Mouse (Mus musculus): ENCODE results near the gene Vmn2r24.
"Not testable (repeated sequence)": the region's sequence is repeated elsewhere in the genome, so short reads cannot be mapped to it uniquely, and the experiment has no call there.

Gene Vmn2r24

DNA sequence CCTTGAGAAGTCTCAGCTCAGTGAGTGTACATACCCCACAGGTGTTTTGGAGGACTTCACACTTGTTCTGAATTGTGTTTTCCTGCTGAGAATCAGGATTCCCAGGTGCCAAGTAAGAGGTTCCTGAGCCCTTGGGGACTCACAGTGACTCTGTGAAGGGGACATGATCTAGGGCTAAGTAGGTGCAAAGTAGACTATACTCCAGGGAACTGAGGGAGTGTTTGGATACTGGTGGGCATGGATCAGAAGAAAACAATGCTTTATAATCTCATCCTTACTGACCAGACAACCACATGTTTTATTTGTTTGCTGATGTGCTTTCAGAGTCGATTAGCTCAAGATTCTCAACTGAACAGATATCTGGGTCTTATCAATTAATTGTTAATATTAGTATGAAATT, at the start of gene Vmn2r24:
Gene Vmn2r24, plus strand, starts transcription at position 301 of the 400 bp plus-strand sequence.
- DNase-seq (ENCODE audit: low spot score in 2 of 2), result no peak

DNA sequence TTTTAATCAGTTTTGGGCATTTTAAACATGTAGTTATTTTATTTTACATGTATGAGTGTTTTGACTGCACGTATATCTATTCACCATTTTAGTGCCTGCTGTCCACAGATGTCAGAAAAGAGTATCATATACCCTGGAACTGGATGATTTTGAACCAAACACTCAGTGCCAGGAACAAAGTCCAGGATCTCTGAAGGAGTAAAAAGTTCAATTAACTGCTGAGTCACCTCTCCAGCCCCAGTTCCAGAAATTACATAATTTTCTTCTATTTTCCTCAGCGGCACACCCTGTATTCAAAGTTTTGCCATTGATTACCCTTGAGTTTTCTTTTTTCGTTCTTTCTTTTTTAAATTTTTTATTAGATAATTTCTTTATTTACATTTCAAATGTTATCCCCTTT, 8.6 kb upstream of the Vmn2r24 start:
- no peak for DNase-seq (ENCODE audit: low spot score in 2 of 2)

DNA sequence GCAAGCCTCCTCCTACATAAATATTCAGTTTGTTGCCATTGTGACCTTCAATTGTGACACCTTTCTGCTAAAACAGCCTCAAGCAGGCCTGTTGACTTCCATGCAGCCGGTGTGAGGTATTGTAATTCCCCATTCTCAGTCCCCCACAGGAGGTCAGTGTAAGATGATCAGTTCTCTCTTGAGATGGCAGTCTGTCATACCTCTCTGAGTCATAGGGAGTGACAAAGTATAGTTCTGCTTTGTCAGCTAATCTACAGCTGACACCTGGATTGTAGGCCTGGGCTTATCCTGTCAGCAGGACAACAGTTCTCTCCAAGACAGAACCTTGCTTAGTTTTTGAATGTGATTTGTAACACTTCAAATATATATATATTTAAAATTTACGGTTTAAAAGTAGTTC, 6.2 kb downstream of the Vmn2r24 start:
- no peak for DNase-seq (ENCODE audit: low spot score in 2 of 2)

DNA sequence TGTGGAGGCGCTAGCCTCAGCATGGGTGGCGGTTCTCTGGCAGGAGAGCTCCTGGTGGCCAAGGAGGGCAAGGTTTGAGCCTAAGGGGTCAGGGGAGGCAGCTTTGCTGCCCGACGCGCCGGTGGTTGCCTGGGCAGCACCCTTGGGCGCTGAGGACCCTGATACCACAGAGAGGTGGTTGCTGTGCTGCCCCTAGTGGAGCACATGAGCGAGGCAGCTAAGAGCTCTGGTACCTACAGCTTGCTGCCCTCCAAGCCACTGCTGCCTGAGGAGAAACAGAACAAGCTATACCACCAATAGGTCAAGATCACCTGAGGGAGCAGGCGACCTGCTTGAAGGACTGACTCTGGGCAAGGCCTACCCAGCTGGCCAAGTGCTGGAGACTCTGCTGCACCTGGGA, 15.1 kb downstream of the Vmn2r24 start:
- DNase-seq (ENCODE audit: low spot score in 2 of 2), result no peak

GRCm38 (mm10) chr6:123810291-123810690, 31.6 kb downstream of the Vmn2r24 start:
- not testable (repeated sequence) for DNase-seq (ENCODE audit: low spot score in 2 of 2)

GRCm38 (mm10) chr6:123819951-123820350, 41.3 kb downstream of the Vmn2r24 start:
- DNase-seq (ENCODE audit: low spot score in 2 of 2), result no peak

DNA sequence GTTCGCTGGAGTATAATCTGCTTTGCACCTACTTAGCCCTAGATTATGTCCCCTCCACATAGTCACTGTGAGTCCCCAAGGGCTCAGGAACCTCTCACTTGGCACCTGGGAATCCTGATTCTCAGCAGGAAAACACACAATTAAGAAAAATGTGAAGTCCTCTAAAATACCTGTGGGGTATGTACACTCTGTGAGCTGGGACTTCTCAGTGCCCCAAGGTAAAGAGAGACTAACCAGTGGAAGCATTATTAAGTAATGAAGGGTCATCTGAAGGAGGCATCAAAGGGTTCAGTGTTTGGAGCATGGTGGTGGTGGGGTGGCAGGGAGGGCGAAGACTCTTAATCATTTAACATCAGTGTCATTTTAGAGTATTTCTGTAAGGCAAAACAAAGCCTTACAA, 74.7 kb downstream of the Vmn2r24 start, which contains the start of gene Vmn2r25:
Gene Vmn2r25, minus strand, starts transcription at position 101 of the 400 bp plus-strand sequence.
- not testable (repeated sequence) for DNase-seq (ENCODE audit: low spot score in 2 of 2)

Measured in urinary bladder, postnatal 36 days (tissue).